Mouse (Mus musculus) thymus, postnatal 10 days (tissue): ENCODE data around the gene Msantd2.

ENCODE experiments used
- DNase-seq, 2 experiments: peaks; one replicate each; pipeline ENCODE4 v3.0.0; 2021; ENCODE audit warnings: low spot score in 2 of 2

Gene Msantd2

DNA sequence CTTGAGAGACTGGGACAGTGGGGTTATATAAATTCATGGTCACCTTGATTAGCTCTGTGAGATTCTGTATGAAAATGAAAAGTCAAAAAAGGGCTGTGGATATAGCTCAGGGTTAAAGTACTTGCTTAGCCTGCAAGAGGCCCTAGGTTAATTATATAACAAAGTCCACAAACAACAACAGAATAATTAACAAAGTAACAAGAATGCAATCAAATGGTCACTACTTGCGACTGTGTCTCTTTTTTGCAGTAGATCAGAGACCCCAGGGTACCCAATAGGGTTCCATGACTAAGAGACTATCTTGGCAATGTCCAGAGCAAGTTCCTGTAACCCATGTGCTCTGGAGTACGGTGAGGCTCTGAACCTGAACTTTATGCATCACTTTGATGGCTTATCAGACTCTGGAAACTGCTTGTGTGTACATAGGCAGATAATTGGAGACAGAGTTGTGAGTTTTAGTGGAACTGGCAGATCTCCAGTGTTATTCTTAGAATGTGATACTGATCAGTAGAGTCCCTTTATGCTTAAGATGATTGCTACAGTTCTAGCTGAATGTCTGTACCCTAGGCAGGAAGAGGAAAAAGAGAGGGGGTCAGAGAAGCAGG is 80.2 kb downstream of the Msantd2 start:
- no peak for DNase-seq

DNA sequence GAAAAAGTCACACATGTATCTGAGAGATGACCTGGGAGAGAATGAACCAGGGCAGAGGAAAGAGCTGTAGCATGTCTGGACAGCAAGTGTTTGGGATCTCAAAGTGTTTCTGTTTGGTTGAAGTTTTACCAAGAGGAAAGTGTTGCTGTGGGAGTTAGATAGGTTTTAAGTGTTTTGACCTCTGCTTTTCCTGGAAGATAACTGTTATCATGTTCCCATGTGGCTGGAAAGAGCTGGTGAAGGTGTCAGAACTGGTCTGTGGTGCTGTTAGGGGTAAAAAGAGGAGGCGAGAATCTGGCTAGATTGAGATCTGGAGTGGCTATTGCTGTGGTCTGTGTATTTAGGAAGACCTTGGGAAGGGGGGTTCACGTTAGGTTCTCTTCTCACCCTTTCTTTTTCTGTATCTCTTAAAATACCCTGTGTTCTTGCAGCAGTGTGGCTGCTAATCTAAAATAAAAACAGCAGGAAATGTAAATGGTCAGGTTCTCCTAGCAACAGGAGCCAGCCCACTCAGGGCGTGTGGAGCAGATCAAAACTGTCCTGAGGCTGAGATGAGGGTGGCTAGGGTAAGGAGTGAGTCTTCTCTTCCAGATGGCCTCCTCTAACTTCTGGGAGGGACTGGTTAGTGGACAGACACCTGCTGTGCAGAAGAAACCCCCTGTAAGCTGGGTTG is 83.2 kb downstream of the Msantd2 start:
- DNase-seq, result no peak
